Mouse (Mus musculus): ENCODE results near the gene Hoxb8. TPM values are rescaled to one million over a fixed set of nuclear protein-coding genes. Genes with fewer than 3 reads are reported as not detected.

The Hoxb8 gene
- total RNA-seq, 2 experiments from 2014 or later: not detected

Small RNAs within 50 kb of the gene (microRNA-seq; reads per million reads assigned to microRNA genes)
- 18.6 to 19.7 reads per million in 2 experiments for gene Mir10a
- 0 reads per million in 2 experiments for gene Mir196a-1

Other genes starting within 250 kb of the Hoxb8 start
- 100 to 1,000 TPM; 101 to 107 TPM for gene Snf8, start 247.0 kb upstream of the Hoxb8 start, total RNA-seq (2021)
- gene Ube2z, start 216.5 kb upstream of the Hoxb8 start, total RNA-seq (2021): 10 to 100 TPM; 53.8 to 54.6 TPM
- 100 to 1,000 TPM; 385 to 449 TPM for gene Atp5g1, start 206.2 kb upstream of the Hoxb8 start, total RNA-seq (2021)
- not detected for gene Calcoco2, start 169.9 kb upstream of the Hoxb8 start, total RNA-seq (2021)
- under 1 TPM; 0.27 to 0.46 TPM for gene Ttll6, start 148.1 kb upstream of the Hoxb8 start, total RNA-seq (2021)
- not detected for gene Hoxb13, start 87.6 kb upstream of the Hoxb8 start, total RNA-seq (2021)
- not detected for gene Hoxb9, start 10.4 kb upstream of the Hoxb8 start, total RNA-seq (2021)
- not detected for gene Hoxb7, start 4.7 kb downstream of the Hoxb8 start, total RNA-seq (2021)
- not detected for gene Hoxb6, start 10.6 kb downstream of the Hoxb8 start, total RNA-seq (2021)
- not detected for gene Hoxb5, start 21.4 kb downstream of the Hoxb8 start, total RNA-seq (2021)
- not detected for gene Hoxb4, start 36.4 kb downstream of the Hoxb8 start, total RNA-seq (2021)
- gene Hoxb3, start 41.4 kb downstream of the Hoxb8 start, total RNA-seq (2021): not detected
- gene Hoxb2, start 68.6 kb downstream of the Hoxb8 start, total RNA-seq (2021): not detected
- gene Hoxb1, start 83.8 kb downstream of the Hoxb8 start, total RNA-seq (2021): not detected
- gene Skap1, start 182.7 kb downstream of the Hoxb8 start, total RNA-seq (2021): 1 to 10 TPM in 1 of 2 experiments, under 1 TPM in 1; 0.60 to 1.0 TPM

Data from layer of hippocampus, postnatal 36 days (tissue).